Mouse (Mus musculus) CH12.LX (cell line): ENCODE measurements around the gene Hist1h2bk. TPM values are rescaled to one million over a fixed set of nuclear protein-coding genes. Genes with fewer than 3 reads are reported as not detected.
A peak's percentile ranks its signal among the peaks of the same experiment; 100 is the strongest.

Source experiments
- DNase-seq: peaks from one replicate; pipeline ENCODE4 v3.0.0-alpha.2; 2013; ENCODE audit errors: extremely low read depth
- H3K27ac ChIP-seq: 2 replicates; pipeline ENCODE4 v1.5.1; 2012; ENCODE audit warnings: low read depth, mild to moderate bottlenecking, control low read depth, moderate library complexity; ENCODE audit not compliant: insufficient read depth
- H3K27me3 ChIP-seq: replicated peaks from 2 replicates; pipeline ENCODE3; 2012; ENCODE audit warnings: inconsistent platforms
- H3K36me3 ChIP-seq, 2 experiments: replicated peaks in 1 of 2; 2 replicates each; pipeline versions ENCODE3 to v1.6.1; 2012; ENCODE audit warnings: inconsistent platforms in 1 of 2, low read length in 1 of 2, mild to moderate bottlenecking in 1 of 2, mixed read lengths in 1 of 2, moderate library complexity in 1 of 2; ENCODE audit not compliant: control insufficient read depth in 1 of 2, insufficient read depth in 1 of 2
- H3K4me1 ChIP-seq, 2 experiments: 2 replicates each; pipeline ENCODE4 v1.6.1; 2012; ENCODE audit warnings: inconsistent platforms in 1 of 2, moderate library complexity in 1 of 2; ENCODE audit not compliant: insufficient read depth in 2 of 2, control insufficient read depth in 1 of 2
- H3K4me2 ChIP-seq: 2 replicates; pipeline ENCODE4 v1.6.1; 2012; ENCODE audit warnings: low read depth, mild to moderate bottlenecking, control low read depth; ENCODE audit not compliant: poor library complexity, insufficient read depth, severe bottlenecking
- H3K4me3 ChIP-seq, 3 experiments: fragments of 150-350 bp in 1 of 3; sonication (generic) in 1 of 3; replicated peaks in 1 of 3; 2 replicates each; pipeline versions ENCODE3 to v1.5.1; 2011 to 2012; ENCODE audit warnings: low read depth in 2 of 3, low read length in 2 of 3, mild to moderate bottlenecking in 2 of 3, moderate library complexity in 2 of 3, control low read depth in 1 of 3, improper control_type of control experiment in 1 of 3, inconsistent platforms in 1 of 3, mixed read lengths in 1 of 3; ENCODE audit not compliant: poor library complexity in 1 of 3
- H3K79me2 ChIP-seq: replicated peaks from 2 replicates; pipeline ENCODE4 v1.6.1; 2012; ENCODE audit warnings: mild to moderate bottlenecking, moderate library complexity; ENCODE audit not compliant: control insufficient read depth, poor library complexity, insufficient read depth, severe bottlenecking; ENCODE audit errors: extremely low read depth
- H3K9ac ChIP-seq: 2 replicates; pipeline ENCODE4 v1.6.1; 2012; ENCODE audit warnings: low read depth, mild to moderate bottlenecking, control low read depth, moderate library complexity; ENCODE audit not compliant: insufficient read depth
- H3K9me3 ChIP-seq: replicated peaks from 2 replicates; pipeline ENCODE3; 2012; ENCODE audit warnings: low read length, inconsistent platforms, mixed read lengths
- BHLHE40 ChIP-seq: IDR thresholded peaks from 2 replicates; pipeline ENCODE4 v1.6.1; 2011; ENCODE audit warnings: mild to moderate bottlenecking, low read depth, low read length, improper control_type of control experiment
- CHD1 ChIP-seq: IDR thresholded peaks from 2 replicates; pipeline ENCODE4 v1.6.1; 2012; ENCODE audit warnings: low read depth, low read length, improper control_type of control experiment, inconsistent platforms
- CHD2 ChIP-seq: IDR thresholded peaks from 2 replicates; pipeline ENCODE4 v1.6.1; 2011; ENCODE audit warnings: low read length, improper control_type of control experiment
- CTCF ChIP-seq, 2 experiments: IDR thresholded peaks in 1 of 2; conservative IDR thresholded peaks in 1 of 2; 2 replicates each; pipeline ENCODE4 v1.5.1; 2011 to 2012; ENCODE audit warnings: low read depth in 2 of 2, low read length in 2 of 2, improper control_type of control experiment in 1 of 2, inconsistent platforms in 1 of 2, mild to moderate bottlenecking in 1 of 2, moderate library complexity in 1 of 2
- E2F4 ChIP-seq: IDR thresholded peaks from 2 replicates; pipeline ENCODE4 v1.6.1; 2011; ENCODE audit warnings: low read depth, low read length, improper control_type of control experiment; ENCODE audit not compliant: insufficient replicate concordance
- ELF1 ChIP-seq: IDR thresholded peaks from 2 replicates; pipeline ENCODE4 v1.6.1; 2014; ENCODE audit warnings: low read depth, mild to moderate bottlenecking, inconsistent platforms, low read length, improper control_type of control experiment
- EP300 ChIP-seq: IDR thresholded peaks from 2 replicates; pipeline ENCODE4 v1.6.1; 2011; ENCODE audit warnings: low read length, improper control_type of control experiment
- ETS1 ChIP-seq: conservative IDR thresholded peaks from 2 replicates; pipeline ENCODE4 v1.6.1; 2012; ENCODE audit warnings: low read depth, mild to moderate bottlenecking, inconsistent platforms, low read length, improper control_type of control experiment, moderate library complexity
- GABPA ChIP-seq: IDR thresholded peaks from 2 replicates; pipeline ENCODE4 v1.6.1; 2012; ENCODE audit warnings: low read depth, low read length, improper control_type of control experiment, inconsistent platforms; ENCODE audit not compliant: insufficient replicate concordance
- HCFC1 ChIP-seq: IDR thresholded peaks from 2 replicates; pipeline ENCODE4 v1.6.1; 2012; ENCODE audit warnings: low read depth, mild to moderate bottlenecking, inconsistent platforms, low read length, improper control_type of control experiment
- IRF4 ChIP-seq: IDR thresholded peaks from 2 replicates; pipeline ENCODE4 v1.6.1; 2014; ENCODE audit warnings: low read depth, mild to moderate bottlenecking, inconsistent platforms, low read length, improper control_type of control experiment
- JUN ChIP-seq: IDR thresholded peaks from 2 replicates; pipeline ENCODE4 v1.6.1; 2011; ENCODE audit warnings: low read depth, mild to moderate bottlenecking, low read length, improper control_type of control experiment, moderate library complexity; ENCODE audit not compliant: insufficient read depth
- JUND ChIP-seq: conservative IDR thresholded peaks from 2 replicates; pipeline ENCODE4 v1.6.1; 2011; ENCODE audit warnings: low read depth, low read length, improper control_type of control experiment
- KAT2A ChIP-seq: IDR thresholded peaks from 2 replicates; pipeline ENCODE4 v1.6.1; 2012; ENCODE audit warnings: low read length, improper control_type of control experiment, inconsistent platforms; ENCODE audit not compliant: insufficient replicate concordance
- MAFK ChIP-seq: IDR thresholded peaks from 2 replicates; pipeline ENCODE4 v1.6.1; 2011; ENCODE audit warnings: low read length, improper control_type of control experiment; ENCODE audit not compliant: insufficient replicate concordance
- MAX ChIP-seq: IDR thresholded peaks from 2 replicates; pipeline ENCODE4 v1.6.1; 2011; ENCODE audit warnings: low read length, improper control_type of control experiment
- MAZ ChIP-seq: IDR thresholded peaks from 2 replicates; pipeline ENCODE4 v1.6.1; 2012; ENCODE audit warnings: low read depth, mild to moderate bottlenecking, inconsistent platforms, low read length, improper control_type of control experiment, moderate library complexity
- MEF2A ChIP-seq: IDR thresholded peaks from 2 replicates; pipeline ENCODE4 v1.6.1; 2014; ENCODE audit warnings: low read depth, mild to moderate bottlenecking, inconsistent platforms, low read length, improper control_type of control experiment, borderline replicate concordance
- MXI1 ChIP-seq: IDR thresholded peaks from 2 replicates; pipeline ENCODE4 v1.6.1; 2011; ENCODE audit warnings: mild to moderate bottlenecking, low read depth, low read length, improper control_type of control experiment
- MYC ChIP-seq: IDR thresholded peaks from 2 replicates; pipeline ENCODE4 v1.6.1; 2011; ENCODE audit warnings: low read depth, mild to moderate bottlenecking, improper control_type of control experiment, low read length
- NELFE ChIP-seq: IDR thresholded peaks from 2 replicates; pipeline ENCODE4 v1.6.1; 2011; ENCODE audit warnings: low read depth, low read length, improper control_type of control experiment
- NRF1 ChIP-seq: IDR thresholded peaks from 2 replicates; pipeline ENCODE4 v1.6.1; 2014; ENCODE audit warnings: low read depth, mild to moderate bottlenecking, inconsistent platforms, low read length, improper control_type of control experiment, moderate library complexity
- PAX5 ChIP-seq: IDR thresholded peaks from 2 replicates; pipeline ENCODE4 v1.6.1; 2012; ENCODE audit warnings: low read length, inconsistent platforms, mixed read lengths
- POLR2A ChIP-seq: IDR thresholded peaks from 2 replicates; pipeline ENCODE4 v1.6.1; 2011; ENCODE audit warnings: low read depth, mild to moderate bottlenecking, improper control_type of control experiment, low read length
- POLR2AphosphoS2 ChIP-seq: IDR thresholded peaks from 2 replicates; pipeline ENCODE4 v1.6.1; 2011; ENCODE audit warnings: low read depth, low read length, improper control_type of control experiment
- RAD21 ChIP-seq: IDR thresholded peaks from 2 replicates; pipeline ENCODE4 v1.6.1; 2011; ENCODE audit warnings: low read depth, mild to moderate bottlenecking, low read length, improper control_type of control experiment, moderate library complexity
- RCOR1 ChIP-seq: conservative IDR thresholded peaks from 2 replicates; pipeline ENCODE4 v1.6.1; 2012; ENCODE audit warnings: low read depth, mild to moderate bottlenecking, inconsistent platforms, low read length, improper control_type of control experiment
- SIN3A ChIP-seq: IDR thresholded peaks from 2 replicates; pipeline ENCODE4 v1.6.1; 2012; ENCODE audit warnings: low read length, improper control_type of control experiment, inconsistent platforms
- SMC3 ChIP-seq: IDR thresholded peaks from 2 replicates; pipeline ENCODE4 v1.6.1; 2011; ENCODE audit warnings: low read depth, low read length, improper control_type of control experiment
- TBP ChIP-seq: conservative IDR thresholded peaks from 2 replicates; pipeline ENCODE4 v1.6.1; 2011; ENCODE audit warnings: low read depth, low read length, improper control_type of control experiment
- TCF12 ChIP-seq: IDR thresholded peaks from 2 replicates; pipeline ENCODE4 v1.6.1; 2014; ENCODE audit warnings: low read depth, mild to moderate bottlenecking, inconsistent platforms, low read length, improper control_type of control experiment
- UBTF ChIP-seq: IDR thresholded peaks from 2 replicates; pipeline ENCODE4 v1.6.1; 2012; ENCODE audit warnings: low read depth, mild to moderate bottlenecking, inconsistent platforms, low read length, improper control_type of control experiment, moderate library complexity
- USF1 ChIP-seq: IDR thresholded peaks from 2 replicates; pipeline ENCODE4 v1.6.1; 2014; ENCODE audit warnings: low read depth, mild to moderate bottlenecking, inconsistent platforms, low read length, improper control_type of control experiment
- USF2 ChIP-seq: conservative IDR thresholded peaks from 2 replicates; pipeline ENCODE4 v1.6.1; 2011; ENCODE audit warnings: low read depth, low read length, improper control_type of control experiment
- ZC3H11A ChIP-seq: IDR thresholded peaks from 2 replicates; pipeline ENCODE4 v1.6.1; 2012; ENCODE audit warnings: low read depth, mild to moderate bottlenecking, inconsistent platforms, low read length, improper control_type of control experiment
- ZKSCAN1 ChIP-seq: IDR thresholded peaks from 2 replicates; pipeline ENCODE4 v1.6.1; 2012; ENCODE audit warnings: low read depth, inconsistent platforms, low read length, improper control_type of control experiment, borderline replicate concordance
- ZMIZ1 ChIP-seq: IDR thresholded peaks from 2 replicates; pipeline ENCODE4 v1.6.1; 2012; ENCODE audit warnings: low read depth, mild to moderate bottlenecking, inconsistent platforms, low read length, improper control_type of control experiment
- ZNF384 ChIP-seq: IDR thresholded peaks from 2 replicates; pipeline ENCODE4 v1.6.1; 2012; ENCODE audit warnings: low read depth, low read length, improper control_type of control experiment, inconsistent platforms
- dilution Hi-C: fragments of 300-500 bp; cut with MboI; formaldehyde crosslinking; loops from 2 replicates; pipeline ENCODE4 v1.14.3; 2020; ENCODE audit warnings: low sequenced_read_pairs; ENCODE audit not compliant: extremely low pct_unique_long_range_greater_than_20kb, extremely low pct_ligation_motif_present
- in situ Hi-C: fragments of 300-500 bp; cut with MboI; formaldehyde crosslinking; loops from 3 replicates; pipeline ENCODE4 v1.14.3; 2019; ENCODE audit warnings: low sequenced_read_pairs, low pct_ligation_motif_present, low pct_unique_long_range_greater_than_20kb, mixed read lengths
- polyA plus RNA-seq: library from polyadenylated mRNA; unstranded; fragments of >175 nt; gene quantifications from 2 replicates; pipeline ENCODE4 v1.2.1, GENCODE M21; 2012; ENCODE audit warnings: low read depth; ENCODE audit not compliant: insufficient read length
- total RNA-seq, 2 experiments: library from RNA; depleted of rRNA; stranded (reverse); fragments of 300-350 nt in 1 of 2; fragments of >200 nt in 1 of 2; gene quantifications; 2 replicates each; pipeline ENCODE4 v1.2.3; 2012 to 2014

Hist1h2bk gene
- total and polyA plus RNA-seq, 3 experiments: 8.1 to 2,636 (median 47.2) TPM

GRCm38 (mm10) chr13:22028673-22029460, 6.8 kb upstream of the Hist1h2bk start:
- Histone ChIP-seq H3K4me3 (peak overlapping the region; percentile 44 to 58 (median 57)), H3K27me3 (peaks cover 3% of the 10 kb centered on the region), H3K27ac (peak overlapping the region; percentile 55), H3K4me1 (peaks cover 3 to 9% of the 10 kb centered on the region in 2 experiments; a peak in 3 of 4 replicates), H3K36me3 (no peaks in the 10 kb centered on the region), H3K79me2 (no peaks in the 10 kb centered on the region), H3K4me2 (peak overlapping the region; percentile 96), H3K9ac (peak overlapping the region; percentile 66), H3K9me3 (no peaks in the 10 kb centered on the region)
- dilution Hi-C loops: no loop called here
- no peak for TF ChIP-seq ETS1
- TF ChIP-seq ELF1: peak; percentile 95
- no peak for TF ChIP-seq POLR2A
- peak; percentile 95 for TF ChIP-seq MAFK
- 0 out of 2 replicates have a peak, but pooled peaks have one; percentile 12 for TF ChIP-seq SIN3A
- TF ChIP-seq E2F4: 0 out of 2 replicates have a peak, but pooled peaks have one; percentile 85
- TF ChIP-seq BHLHE40: 0 out of 2 replicates have a peak, but pooled peaks have one; percentile 9
- TF ChIP-seq IRF4: peak; percentile 48; the same call in 1 of the 2 replicates
- peak; percentile 81 for TF ChIP-seq ZC3H11A
- 0 out of 2 replicates have a peak, but pooled peaks have one; percentile 7 for TF ChIP-seq MYC
- TF ChIP-seq ZMIZ1: no peak
- no peak for TF ChIP-seq EP300
- peak; percentile 88 for TF ChIP-seq UBTF
- 0 out of 2 replicates have a peak, but pooled peaks have one; percentile 36 for TF ChIP-seq KAT2A
- TF ChIP-seq POLR2AphosphoS2: no peak
- TF ChIP-seq NELFE: peak; percentile 13; the same call in 1 of the 2 replicates
- peak; percentile 55 to 97; a peak in 3 of 4 replicates for TF ChIP-seq CTCF (conservative IDR thresholded peaks at IDR 0.05 in 1 of 2, IDR thresholded peaks at IDR 0.05 in 1 of 2; ENCODE audit: low read depth in 2 of 2, low read length in 2 of 2)
- no peak for TF ChIP-seq ZKSCAN1
- peak; percentile 97 for TF ChIP-seq RAD21
- TF ChIP-seq MAX: no peak; the same call in 1 of the 2 replicates
- peak; percentile 55; the same call in 1 of the 2 replicates for TF ChIP-seq ZNF384
- TF ChIP-seq CHD1: no peak
- 0 out of 2 replicates have a peak, but pooled peaks have one; percentile 24 for TF ChIP-seq TCF12
- TF ChIP-seq SMC3: peak; percentile 95
- TF ChIP-seq USF2: no peak
- TF ChIP-seq PAX5: no peak
- TF ChIP-seq MAZ: no peak
- TF ChIP-seq MEF2A: peak; percentile 31; the same call in 1 of the 2 replicates
- no peak for TF ChIP-seq CHD2
- no peak for TF ChIP-seq RCOR1
- no peak for TF ChIP-seq MXI1
- TF ChIP-seq JUND: no peak
- no peak for TF ChIP-seq USF1
- TF ChIP-seq JUN: no peak
- TF ChIP-seq NRF1: peak; percentile 61
- no peak for TF ChIP-seq GABPA
- TF ChIP-seq HCFC1: no peak
- TF ChIP-seq TBP: peak; percentile 99
- DNase-seq: peak; percentile 92
- in situ Hi-C loops: loop anchor here (10.0 to 25.0 kb wide), 2 partner anchors 854 to 1733 kb away; partner anchors contain the start of genes Hist1h1a, Hist1h2ab, Hist1h3a and Hist1h3b
